Mouse (Mus musculus): Measurements from ENCODE around the gene Plekhg5.

- TF ChIP-seq POLR2A (IDR thresholded peaks at IDR 0.05; ENCODE audit: insufficient read depth, low read depth, low read length), result no peak
- no peak for TF ChIP-seq EP300 (IDR thresholded peaks at IDR 0.05; ENCODE audit: insufficient read depth, low read depth, low read length)
- TF ChIP-seq CTCF (IDR thresholded peaks at IDR 0.05), result no peak
These were observed 66.4 kb downstream of the Plekhg5 start for GRCm38 (mm10) chr4:152138497-152139260.
